Mouse (Mus musculus) brain, embryonic 18.5 days (tissue): ENCODE results near the gene Akp3.

Experiments used
- DNase-seq: peaks from one replicate; pipeline ENCODE4 v3.0.0-alpha.2; 2012; ENCODE audit warnings: low read depth, low spot score

The Akp3 gene

DNA sequence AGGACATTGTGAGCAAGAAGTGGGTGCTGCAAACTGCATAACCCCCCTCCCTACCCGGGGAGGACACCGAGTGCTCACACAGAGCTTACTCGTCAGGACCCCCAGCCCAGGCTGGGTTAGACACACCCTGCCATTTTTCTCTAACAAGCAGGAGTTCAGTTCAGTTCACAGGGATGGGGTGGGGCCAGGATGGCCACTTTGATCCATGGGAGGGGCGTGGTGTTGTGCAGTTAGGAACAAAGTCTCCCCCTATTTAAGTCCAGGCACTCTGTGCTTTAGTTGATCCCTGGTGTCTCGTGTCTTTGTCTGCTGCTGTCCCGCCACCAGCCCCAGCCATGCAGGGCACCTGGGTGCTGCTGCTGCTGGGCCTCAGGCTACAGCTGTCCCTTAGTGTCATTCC is at the start of gene Akp3:
Gene Akp3, plus strand, starts transcription at position 301 of the 400 bp plus-strand sequence.
- DNase-seq: no peak

DNA sequence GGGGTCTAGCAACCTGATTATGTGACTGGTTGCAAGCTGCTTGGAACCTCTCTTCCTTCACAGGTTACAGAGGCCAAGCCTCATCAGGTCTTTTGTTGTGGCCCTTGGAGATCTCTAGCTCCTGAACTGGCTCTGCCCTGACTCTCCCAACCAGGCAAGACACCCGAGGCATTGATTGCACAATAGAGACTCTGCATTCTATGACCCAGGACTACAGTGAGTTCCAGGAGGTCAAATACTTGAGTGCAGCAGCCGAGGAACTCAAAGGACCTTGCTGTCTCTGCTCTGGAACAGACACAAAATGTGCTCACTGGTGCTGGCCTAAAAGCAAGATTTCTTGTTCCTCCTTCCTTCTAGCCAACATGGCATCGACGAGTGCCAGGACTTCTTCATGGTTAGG is 38.6 kb upstream of the Akp3 start:
- no peak for DNase-seq

DNA sequence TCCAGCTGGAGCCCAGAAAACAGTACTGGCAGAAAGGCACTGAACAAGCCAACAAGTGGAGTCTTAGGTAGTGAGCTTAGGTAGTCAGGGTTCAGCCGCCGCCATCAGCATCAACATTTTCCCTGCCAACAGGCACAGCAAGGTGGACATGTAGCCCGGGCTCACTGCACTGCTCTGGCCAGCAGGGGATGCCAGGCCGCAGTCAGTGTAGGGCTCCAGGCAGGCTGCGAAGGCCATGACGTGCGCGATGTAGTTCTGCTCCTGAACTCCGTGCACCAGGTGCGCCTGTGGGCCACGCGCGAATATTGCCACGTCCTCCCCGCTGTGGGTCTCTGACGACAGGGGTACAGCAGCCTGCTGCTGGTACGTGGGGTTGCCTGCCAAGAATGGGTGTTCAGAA is 37.8 kb upstream of the Akp3 start:
- no peak for DNase-seq

DNA sequence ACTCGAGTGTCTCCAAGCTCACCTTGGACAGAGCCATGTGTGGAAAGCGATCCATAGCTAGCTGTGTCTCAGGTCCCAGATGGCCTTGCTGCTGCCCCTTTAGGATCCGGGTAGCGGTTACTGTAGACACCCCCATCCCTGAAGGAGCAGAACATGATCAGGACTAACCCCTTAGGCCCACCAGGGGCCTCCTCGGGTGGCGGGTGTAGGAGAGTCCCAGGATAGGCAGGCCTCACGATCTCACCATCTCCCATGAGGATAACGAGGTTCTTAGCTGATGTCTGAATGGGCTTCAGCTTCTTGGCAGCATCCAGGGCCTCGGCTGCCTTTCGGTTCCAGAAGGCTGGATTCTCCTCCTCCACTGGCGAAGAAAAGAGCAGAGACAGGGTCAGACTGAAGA is 35.5 kb upstream of the Akp3 start:
- no peak for DNase-seq

DNA sequence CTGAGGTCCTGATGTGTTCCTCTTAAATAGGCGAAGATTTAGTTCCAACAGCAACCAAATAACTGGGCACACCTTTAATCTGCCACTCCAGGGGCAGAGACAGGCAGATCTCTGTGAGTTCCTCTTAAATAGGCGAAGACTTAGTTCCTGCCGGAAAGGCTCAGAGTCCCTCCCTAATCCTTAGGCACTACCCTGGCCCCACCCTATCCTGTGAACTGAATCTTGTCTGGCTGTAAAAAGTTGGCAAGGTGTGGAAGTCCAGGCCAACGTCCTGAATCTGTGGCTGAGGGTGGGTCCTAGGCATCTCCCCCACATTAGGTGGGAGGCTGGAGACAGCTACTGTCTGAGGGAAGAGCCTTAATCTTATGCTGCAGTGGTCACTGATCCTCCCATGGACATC is 34.9 kb upstream of the Akp3 start, which contains the start of gene Alppl2:
Gene Alppl2, minus strand, starts transcription at position 101 of the 400 bp plus-strand sequence.
- no peak for DNase-seq

DNA sequence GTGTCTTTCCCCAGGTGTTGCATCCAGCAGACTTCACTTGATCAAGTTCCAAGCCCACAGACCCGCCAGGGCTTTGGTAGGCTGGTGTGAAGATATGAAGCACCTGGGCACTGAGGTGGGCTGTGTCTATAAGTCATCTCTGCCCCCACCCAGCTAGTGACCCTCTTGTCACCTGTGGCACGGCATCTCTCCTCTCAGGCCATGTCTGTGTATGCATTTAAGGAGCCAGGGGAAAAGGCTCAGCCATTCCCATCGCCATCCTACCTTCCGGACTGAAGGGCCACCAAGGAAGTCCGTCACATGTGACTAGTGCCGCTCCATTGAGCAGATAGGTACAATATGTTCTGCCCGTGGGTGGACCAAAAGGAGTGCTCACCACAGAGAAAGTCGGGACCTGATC is 29.1 kb upstream of the Akp3 start:
- DNase-seq: no peak

DNA sequence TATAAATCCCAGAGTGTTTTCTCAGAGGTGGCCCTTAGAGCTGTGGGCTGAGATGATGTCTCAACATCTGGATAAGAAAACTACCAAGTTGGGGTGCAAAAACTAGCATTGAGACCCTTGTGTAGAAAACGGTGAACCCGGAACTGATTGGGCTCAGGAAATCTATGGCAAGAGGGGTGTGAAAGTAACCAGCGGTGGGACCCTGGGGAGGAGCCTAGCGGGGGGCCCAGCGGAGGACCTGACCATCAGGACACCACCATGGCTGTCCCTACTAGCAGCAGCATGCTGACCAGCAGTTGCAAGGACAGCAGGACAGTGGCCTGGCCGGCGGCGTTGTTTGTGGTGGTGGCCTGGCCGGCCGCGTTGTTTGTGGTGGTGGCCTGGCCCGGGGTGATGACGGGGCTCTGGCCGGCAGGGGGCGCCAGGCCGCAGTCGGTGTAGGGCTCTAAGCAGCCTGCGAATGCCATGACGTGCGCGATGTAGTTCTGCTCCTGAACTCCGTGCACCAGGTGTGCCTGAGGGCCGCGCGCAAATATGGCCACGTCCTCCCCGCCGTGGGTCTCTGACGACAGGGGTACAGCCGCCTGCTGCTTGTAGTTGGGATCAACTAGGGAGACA is 26.3 kb upstream of the Akp3 start:
- no peak for DNase-seq

DNA sequence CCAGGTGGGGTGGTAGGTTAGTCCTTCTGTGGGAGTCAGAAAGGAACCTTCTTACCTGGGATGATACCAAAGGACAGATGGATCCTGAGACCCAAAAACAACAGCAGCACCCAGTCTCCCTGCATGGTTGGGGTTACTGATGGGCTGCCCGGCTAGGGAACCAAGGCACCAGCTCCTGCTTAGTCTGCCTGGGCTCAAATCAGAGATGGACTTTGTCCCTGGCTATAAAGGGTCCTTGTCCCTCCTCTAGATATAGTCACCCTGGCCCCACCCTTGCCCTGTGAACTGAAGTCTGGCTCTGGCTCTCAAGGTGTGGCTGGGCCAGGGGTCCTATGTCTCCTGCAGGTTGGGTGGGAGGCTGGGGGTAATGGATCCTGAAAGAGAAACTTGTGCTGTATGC is 23.4 kb upstream of the Akp3 start, which contains the start of gene Alpi:
Gene Alpi, minus strand, starts transcription at position 196 of the 400 bp plus-strand sequence.
- DNase-seq: no peak

DNA sequence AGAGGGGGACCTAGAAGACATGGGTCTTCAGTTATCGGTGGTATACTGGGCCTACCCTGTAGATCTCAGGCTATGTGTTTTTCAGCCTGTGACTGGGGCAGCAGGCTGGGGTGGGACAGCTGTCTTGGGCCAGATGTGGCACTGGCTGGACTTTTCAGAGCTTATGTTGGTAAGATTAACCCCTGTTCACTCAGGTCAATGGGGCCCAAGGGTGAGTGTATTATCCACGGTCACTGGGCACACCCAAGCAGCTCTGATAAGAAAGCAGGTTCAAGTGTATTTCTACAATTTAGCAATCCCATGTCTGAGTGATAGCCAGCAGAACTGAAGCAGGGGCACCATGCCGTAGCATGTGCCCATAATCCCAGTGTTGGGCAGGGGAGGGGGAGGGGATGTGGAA is 22.7 kb upstream of the Akp3 start:
- no peak for DNase-seq

DNA sequence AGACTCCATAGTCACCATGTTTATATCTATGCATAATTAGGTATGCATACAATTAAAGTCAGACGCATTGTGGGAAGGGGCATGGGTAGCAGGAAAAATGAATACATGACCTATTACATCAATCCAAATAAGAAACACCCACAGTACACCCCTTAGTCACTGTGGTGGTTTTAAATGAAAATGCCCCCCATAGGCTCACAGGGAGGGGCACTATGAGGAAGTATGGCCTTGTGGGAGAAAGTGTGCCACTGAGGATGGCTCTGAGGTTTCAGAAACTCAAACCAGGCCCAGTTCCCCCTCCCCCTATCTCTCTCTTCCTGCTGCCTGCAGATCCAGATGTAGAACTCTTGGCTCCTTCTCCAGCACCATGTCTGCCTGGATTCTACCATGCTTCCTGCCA is 20.8 kb upstream of the Akp3 start:
- no peak for DNase-seq

DNA sequence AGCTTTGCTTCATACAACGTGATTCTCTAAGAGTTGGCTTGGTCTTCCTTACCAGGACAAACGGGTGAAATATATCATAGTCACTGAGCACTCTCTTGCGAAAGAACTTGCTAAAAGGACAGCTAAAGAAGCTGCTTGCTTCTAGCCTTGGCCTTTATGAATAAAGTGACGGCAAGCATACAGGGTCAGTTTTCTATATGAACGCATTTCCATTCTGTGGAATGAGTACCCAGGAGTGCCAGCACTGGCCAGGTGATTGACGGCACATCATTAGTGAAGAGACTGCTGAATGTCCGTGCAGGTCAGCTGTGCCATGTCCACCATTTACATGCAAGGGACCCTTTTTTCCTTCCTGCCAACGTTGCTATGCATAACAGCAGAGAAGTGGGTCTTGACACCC is 18.2 kb upstream of the Akp3 start:
- DNase-seq: no peak

DNA sequence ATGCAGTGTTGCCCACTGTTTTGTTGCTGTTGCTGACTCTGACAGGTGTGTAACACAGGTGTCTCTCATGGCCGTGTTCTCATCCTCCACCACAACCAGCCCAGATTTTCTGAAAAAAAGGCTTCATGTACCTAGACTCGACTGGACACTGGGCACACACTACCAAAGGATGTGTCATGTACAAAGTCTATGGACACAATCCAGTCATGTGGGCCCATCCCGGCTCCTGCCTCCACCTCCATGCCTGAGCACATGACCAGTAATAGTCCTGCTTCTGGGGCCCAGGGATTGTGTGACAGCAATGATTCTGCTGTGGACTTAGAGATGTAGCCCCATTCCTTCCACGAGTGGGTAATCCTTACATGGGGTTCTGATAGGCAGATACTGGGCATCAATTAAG is 16.2 kb upstream of the Akp3 start:
- DNase-seq: no peak

DNA sequence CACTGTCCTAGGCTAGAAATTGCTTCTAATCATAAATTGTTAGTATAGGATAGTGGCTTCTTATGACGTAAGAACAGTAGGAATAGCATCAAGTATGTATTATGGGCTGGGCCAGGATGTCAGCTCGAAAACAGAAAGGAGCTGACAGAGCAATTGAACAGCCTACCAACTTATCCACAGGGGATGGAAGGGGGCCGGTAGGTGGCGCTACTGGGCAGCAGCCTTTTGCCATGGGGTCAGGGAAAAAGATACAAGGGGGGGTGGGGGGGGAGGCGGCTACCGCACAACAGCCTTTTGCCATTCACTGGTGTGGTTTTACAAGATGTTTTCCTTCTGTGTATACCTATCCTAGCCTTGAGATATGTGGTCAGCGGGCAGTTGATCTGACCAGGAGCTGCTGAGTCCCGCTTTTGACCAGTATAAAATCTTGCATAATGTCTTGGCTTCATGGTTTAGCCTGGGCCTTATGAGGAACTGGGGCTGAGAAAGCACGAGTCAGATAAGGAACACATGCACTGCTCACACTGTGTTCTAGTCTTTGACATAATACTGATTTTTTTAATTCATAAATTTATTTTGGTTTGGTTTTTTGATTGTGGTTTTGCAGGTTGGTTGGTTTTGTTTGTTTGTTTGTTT is 12.9 kb upstream of the Akp3 start:
- DNase-seq: no peak

DNA sequence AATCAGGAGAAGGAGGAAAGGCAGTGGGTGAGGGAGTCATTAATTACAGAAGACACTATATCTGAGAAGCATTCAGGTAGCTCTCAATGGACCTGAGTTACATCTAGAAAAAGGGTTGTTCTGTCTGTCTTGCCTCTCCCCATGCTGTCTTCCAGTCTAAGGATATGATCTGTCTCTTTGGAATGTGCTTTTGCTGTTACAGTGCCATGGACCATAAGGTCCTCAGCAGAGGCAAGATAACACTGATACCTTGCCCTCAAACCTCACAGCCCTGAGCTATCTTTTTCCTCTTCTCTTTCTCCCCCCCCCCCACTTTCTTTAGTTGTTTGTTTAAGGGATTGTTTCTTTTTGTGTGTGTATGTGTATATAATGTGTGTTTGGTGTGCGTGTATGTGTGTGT is 10.0 kb upstream of the Akp3 start:
- DNase-seq: no peak

DNA sequence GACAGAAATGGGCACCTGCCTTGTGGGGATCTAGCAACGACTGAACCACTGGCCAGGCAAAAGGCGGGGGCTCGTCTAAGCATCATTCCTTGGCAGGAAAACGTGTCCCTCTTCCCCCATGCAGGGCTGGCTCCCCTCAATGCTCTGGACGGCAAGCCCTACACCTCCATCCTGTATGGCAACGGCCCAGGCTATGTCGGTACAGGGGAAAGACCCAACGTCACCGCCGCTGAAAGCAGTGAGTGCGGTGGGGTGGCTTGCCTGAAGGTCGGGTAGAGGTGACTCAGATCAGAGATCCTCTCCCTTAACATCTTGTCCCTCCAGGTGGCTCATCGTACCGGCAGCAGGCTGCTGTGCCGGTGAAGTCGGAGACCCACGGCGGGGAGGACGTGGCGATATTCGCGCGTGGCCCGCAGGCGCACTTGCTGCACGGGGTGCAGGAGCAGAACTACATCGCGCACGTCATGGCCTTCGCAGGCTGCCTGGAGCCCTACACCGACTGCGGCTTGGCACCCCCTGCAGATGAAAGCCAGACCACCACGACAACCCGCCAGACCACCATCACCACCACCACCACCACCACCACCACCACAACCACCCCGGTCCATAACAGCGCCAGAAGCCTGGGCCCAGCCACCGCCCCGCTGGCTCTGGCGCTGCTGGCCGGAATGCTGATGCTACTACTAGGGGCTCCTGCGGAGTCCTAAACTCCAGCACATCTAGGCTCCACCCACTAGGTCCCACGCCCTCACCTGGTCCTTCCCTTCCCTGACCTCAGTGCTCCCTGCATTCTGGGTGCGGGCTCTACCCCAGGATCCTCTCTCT is 2.6 kb downstream of the Akp3 start:
- no peak for DNase-seq

DNA sequence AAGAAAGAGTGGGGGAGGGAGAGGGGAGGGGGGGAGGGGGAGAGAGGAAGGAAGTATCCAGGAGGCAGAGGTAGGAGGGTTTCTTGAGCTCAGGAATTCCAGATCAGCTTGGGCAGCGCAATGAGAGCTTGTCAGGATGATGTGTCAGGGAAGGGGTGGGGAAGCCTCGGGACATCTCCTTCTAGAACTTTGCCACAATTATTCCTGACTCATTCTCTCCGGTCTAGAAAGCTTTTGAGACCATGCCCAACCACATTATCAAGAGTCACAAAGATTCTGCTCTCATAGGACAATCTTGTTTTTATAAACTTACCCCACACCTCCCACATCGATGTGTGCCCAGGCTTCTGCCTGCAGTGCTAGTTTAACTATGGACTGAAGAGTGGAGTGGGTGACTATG is 7.0 kb downstream of the Akp3 start:
- no peak for DNase-seq

DNA sequence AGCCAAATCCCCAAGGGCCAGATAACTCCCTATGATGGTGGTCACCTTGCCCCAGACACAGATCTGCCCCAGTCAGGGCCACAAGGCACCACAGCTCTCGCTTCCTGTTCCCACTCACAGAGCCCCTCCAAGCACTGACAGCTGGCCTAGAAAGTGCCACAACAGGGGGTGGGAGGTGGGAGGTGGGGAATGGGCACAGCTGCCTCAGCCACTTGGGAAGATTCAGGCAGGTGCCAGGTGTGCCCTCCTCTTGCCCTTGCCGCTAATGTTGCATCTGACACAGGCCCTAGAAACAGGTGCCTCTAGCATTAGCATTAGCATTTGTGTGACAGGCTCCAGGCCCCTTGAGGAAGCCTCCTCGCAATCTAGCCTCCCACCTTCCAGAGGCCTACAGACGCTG is 16.8 kb downstream of the Akp3 start:
- no peak for DNase-seq

DNA sequence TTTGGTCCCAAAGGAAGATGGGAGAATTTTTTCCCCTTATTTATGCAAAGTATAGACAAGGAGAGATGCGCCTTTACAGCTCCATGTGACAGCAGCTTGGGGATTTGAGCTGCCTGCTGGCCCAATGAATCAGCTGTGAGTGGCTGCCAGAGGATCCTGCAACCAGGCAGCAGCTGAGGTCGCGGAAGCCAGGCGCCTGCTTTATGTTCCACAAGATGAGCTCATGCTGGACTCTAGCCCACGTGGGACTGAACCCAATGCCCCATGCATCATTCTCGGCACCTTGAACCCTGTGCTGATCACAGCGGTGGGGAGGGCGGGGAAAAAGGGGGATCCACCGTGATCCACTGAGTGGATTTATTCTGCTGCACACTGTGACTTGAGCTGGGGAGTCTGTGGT is 17.7 kb downstream of the Akp3 start:
- no peak for DNase-seq

DNA sequence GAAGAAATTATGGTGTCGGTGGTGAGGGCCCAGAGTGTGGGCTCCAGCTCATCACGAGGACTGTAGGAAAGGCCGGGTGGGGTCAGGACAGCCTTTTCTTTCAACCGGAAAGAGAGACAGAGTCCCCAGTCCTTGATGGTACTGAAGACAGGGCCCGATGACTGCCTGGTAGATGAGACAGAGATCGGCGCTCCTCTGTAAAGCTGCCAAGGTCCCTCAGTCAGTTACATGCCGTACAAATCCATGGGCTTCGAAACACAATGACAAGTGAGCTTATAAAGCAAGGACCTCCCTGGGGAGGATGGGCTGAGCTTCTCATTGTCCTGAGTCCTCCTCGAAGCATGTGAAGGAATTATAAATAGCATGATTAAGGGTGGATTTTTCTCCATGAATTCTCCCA is 18.4 kb downstream of the Akp3 start:
- no peak for DNase-seq

DNA sequence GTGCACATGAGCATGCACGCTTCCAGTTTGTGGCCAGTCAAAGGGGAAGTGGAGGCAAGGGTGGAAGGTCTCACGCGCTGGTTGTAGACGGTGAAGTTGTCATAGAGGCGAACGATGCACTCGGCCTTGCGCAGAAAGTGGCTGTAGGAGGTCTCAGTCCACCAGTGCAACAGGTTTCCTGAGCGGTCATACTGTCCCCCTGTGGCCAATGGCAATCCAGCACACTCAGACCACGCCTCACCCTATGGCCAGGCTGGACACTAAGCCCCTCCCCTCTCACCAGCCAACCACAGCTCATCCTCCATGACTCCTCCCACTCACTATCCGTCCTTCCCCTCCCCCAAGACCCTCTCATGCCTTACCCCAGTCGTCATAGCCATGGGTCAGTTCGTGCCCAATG is 24.6 kb downstream of the Akp3 start:
- DNase-seq: no peak

DNA sequence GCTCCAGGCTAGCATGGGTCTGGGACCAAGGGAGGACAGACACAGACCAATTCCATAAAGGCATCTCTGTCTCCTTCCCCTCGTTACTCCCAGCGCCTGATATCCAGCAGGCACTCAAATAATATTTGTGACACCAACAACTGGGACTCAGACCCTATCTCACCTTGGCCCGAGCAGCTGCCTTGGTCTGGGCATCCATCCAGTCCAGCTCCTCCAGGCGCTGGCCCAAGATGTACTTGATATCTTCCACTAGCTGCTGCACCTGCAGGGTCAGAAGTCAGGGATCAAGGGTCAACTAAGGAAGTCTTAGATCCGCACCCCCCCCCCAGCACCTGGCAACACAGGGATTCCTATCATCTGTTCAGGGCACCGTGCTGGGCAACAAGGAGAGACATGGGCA is 26.5 kb downstream of the Akp3 start:
- no peak for DNase-seq

DNA sequence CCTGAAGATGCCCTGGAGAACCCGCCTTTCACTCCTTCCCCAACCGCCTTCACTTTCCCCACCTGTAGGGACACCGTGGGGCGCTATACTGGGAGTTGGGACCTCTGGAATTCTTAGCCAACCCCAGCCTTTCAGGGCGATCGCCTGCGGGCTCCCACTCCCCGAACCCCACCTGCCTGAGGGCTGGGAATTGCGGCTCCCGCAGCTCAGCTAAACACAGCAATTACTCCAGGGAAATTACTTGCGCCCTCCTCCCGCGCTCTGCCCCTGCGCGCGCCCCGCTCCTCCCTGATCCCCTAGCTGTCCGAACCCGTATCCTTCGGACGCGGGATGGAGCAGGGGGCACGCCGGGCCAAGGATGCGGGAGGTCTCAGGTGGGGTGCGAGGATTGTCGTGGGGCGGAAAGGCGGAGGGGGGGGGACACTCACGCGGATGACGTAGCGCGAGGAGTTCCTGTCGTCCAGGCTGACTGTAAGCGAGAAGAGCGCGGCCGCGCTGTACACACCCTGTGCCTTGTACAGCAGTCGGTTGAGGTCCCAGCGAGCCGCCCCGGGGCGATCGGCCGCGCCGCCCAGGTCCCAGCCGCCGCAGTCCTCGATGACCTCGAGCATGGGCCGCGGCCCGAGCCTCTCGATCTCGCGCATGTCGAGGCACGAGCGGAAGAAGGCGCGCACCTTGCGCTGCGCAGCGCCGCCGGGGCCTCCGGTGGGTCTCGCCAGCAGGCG is 29.2 kb downstream of the Akp3 start:
- no peak for DNase-seq
